Mouse (Mus musculus) splenic B cell, adult 2 months (primary cell): Measurements from ENCODE around the gene Cxcl9.

Source experiments
- DNase-seq: peaks from one replicate; pipeline ENCODE4 v3.0.0-alpha.2; 2011; ENCODE audit warnings: low read depth, low spot score
- H3K27me3 ChIP-seq: 2 replicates; pipeline ENCODE4 v1.6.1; 2012; ENCODE audit warnings: mild to moderate bottlenecking, low read length, moderate library complexity, mixed read lengths; ENCODE audit not compliant: control insufficient read depth, poor library complexity, insufficient read depth, severe bottlenecking
- H3K36me3 ChIP-seq: 2 replicates; pipeline ENCODE4 v1.6.1; 2012; ENCODE audit warnings: mild to moderate bottlenecking, low read length, moderate library complexity, mixed read lengths; ENCODE audit not compliant: control insufficient read depth, poor library complexity, insufficient read depth, severe bottlenecking

The Cxcl9 gene

GRCm38 (mm10) chr5:92321631-92322400 is 6.1 kb downstream of the Cxcl9 start:
- H3K27me3 ChIP-seq = no peaks in the 10 kb centered on the region
- no peak for DNase-seq
- H3K36me3 ChIP-seq = no peaks in the 10 kb centered on the region

GRCm38 (mm10) chr5:92318596-92318995 is 9.3 kb downstream of the Cxcl9 start:
- no peaks in the 10 kb centered on the region for H3K27me3 ChIP-seq
- DNase-seq = no peak
- no peaks in the 10 kb centered on the region for H3K36me3 ChIP-seq

GRCm38 (mm10) chr5:92318119-92318518 is 9.8 kb downstream of the Cxcl9 start:
- no peak for DNase-seq
- H3K27me3 ChIP-seq = no peaks in the 10 kb centered on the region
- no peaks in the 10 kb centered on the region for H3K36me3 ChIP-seq

GRCm38 (mm10) chr5:92313776-92314175 is 14.1 kb downstream of the Cxcl9 start:
- no peak for DNase-seq
- Histone ChIP-seq H3K27me3 (no peaks in the 10 kb centered on the region), H3K36me3 (no peaks in the 10 kb centered on the region)

GRCm38 (mm10) chr5:92312046-92312715 is 15.7 kb downstream of the Cxcl9 start:
- H3K27me3 ChIP-seq = no peaks in the 10 kb centered on the region
- DNase-seq = peak; percentile 94
- H3K36me3 ChIP-seq = no peaks in the 10 kb centered on the region

- H3K36me3 ChIP-seq = peaks cover 4% of the 10 kb centered on the region
- peak; percentile 96 for DNase-seq
Observed at GRCm38 (mm10) chr5:92309681-92310511, 18.0 kb downstream of the Cxcl9 start, which contains the start of gene Sdad1. Gene Sdad1 (minus strand): TSS chr5:92310479.

GRCm38 (mm10) chr5:92304291-92304690 is 23.6 kb downstream of the Cxcl9 start:
- no peak for DNase-seq
- H3K36me3 ChIP-seq = peaks cover 20% of the 10 kb centered on the region
- H3K27me3 ChIP-seq = no peaks in the 10 kb centered on the region

More at GRCm38 (mm10) chr5:92309681-92310511, 18.0 kb downstream of the Cxcl9 start, which contains the start of gene Sdad1:
- no peaks in the 10 kb centered on the region for H3K27me3 ChIP-seq

- DNase-seq = no peak
- H3K27me3 ChIP-seq = no peaks in the 10 kb centered on the region
- peaks cover 20% of the 10 kb centered on the region for H3K36me3 ChIP-seq
Observed at GRCm38 (mm10) chr5:92302149-92302840, 25.6 kb downstream of the Cxcl9 start.

- no peak for DNase-seq
- H3K27me3 ChIP-seq = no peaks in the 10 kb centered on the region
- peaks cover 8% of the 10 kb centered on the region for H3K36me3 ChIP-seq
Observed at GRCm38 (mm10) chr5:92294525-92294924, 33.4 kb downstream of the Cxcl9 start.

- no peak for DNase-seq
Observed at GRCm38 (mm10) chr5:92291652-92292414, 36.0 kb downstream of the Cxcl9 start.

GRCm38 (mm10) chr5:92287840-92288239 is 40.0 kb downstream of the Cxcl9 start:
- DNase-seq = no peak
- H3K36me3 ChIP-seq = peaks cover 26% of the 10 kb centered on the region
- H3K27me3 ChIP-seq = no peaks in the 10 kb centered on the region

More at GRCm38 (mm10) chr5:92291652-92292414, 36.0 kb downstream of the Cxcl9 start:
- Histone ChIP-seq H3K36me3 (peaks cover 21% of the 10 kb centered on the region), H3K27me3 (no peaks in the 10 kb centered on the region)

- H3K27me3 ChIP-seq = no peaks in the 10 kb centered on the region
- peaks cover 13% of the 10 kb centered on the region for H3K36me3 ChIP-seq
- no peak for DNase-seq
Observed at GRCm38 (mm10) chr5:92283107-92283506, 44.8 kb downstream of the Cxcl9 start.

- no peak for DNase-seq
- H3K27me3 ChIP-seq = no peaks in the 10 kb centered on the region
- H3K36me3 ChIP-seq = peaks cover 9% of the 10 kb centered on the region
Observed at GRCm38 (mm10) chr5:92282571-92282970, 45.3 kb downstream of the Cxcl9 start.
